Mouse (Mus musculus) Patski (cell line): ENCODE measurements around the gene Rfc5. TPM values are rescaled to one million over a fixed set of nuclear protein-coding genes. Genes with fewer than 3 reads are reported as not detected.
A peak's percentile ranks its signal among the peaks of the same experiment; 100 is the strongest.
"Not testable (repeated sequence)": the region's sequence is repeated elsewhere in the genome, so short reads cannot be mapped to it uniquely, and the experiment has no call there.

ENCODE experiments used
- ATAC-seq: fragments of 100-300 bp; one replicate; pipeline ENCODE4 v1.8.0; 2021
- CTCF ChIA-PET: fragments of 350-600 bp; sonication (Branson Sonifier 250); formaldehyde crosslinking; loops from one replicate; lab custom pipeline; 2022; ENCODE audit warnings: inconsistent platforms; lab: Charles Lee
- POLR2A ChIA-PET: fragments of 350-600 bp; sonication (Branson Sonifier 250); formaldehyde crosslinking; loops from one replicate; lab custom pipeline; 2022; ENCODE audit warnings: antibody characterized with exemption, inconsistent platforms; lab: Charles Lee
- DNase-seq: peaks from one replicate; pipeline ENCODE4 v3.0.0-alpha.2; 2011; ENCODE audit warnings: low read depth, low spot score
- H3K27me3 ChIP-seq: fragments of 371-371 bp; one replicate; pipeline ENCODE4 v1.5.1; 2021
- CTCF ChIP-seq: fragments of 100-300 bp; IDR thresholded peaks from one replicate; pipeline ENCODE4 v1.5.1; 2021
- in situ Hi-C: fragments of 300-500 bp; cut with MboI; formaldehyde crosslinking; loops from 3 replicates; pipeline ENCODE4 v1.11.1; 2018; ENCODE audit warnings: low pct_unique_long_range_greater_than_20kb, mixed read lengths
- polyA plus RNA-seq: library from polyadenylated mRNA; unstranded; gene quantifications from one replicate; pipeline ENCODE4 v1.2.3, GENCODE M21; 2021

Rfc5 gene
- polyA plus RNA-seq: 45.0 TPM

- ATAC-seq (peak; percentile 96), DNase-seq (peak; percentile 86)
- ChIA-PET CTCF (no interaction called here), POLR2A (no interaction called here)
- TF ChIP-seq CTCF: no peak
- in situ Hi-C loops: loop anchor here (5.0 kb wide), 2 partner anchors 77 to 103 kb away; no protein-coding TSS in a partner anchor
- H3K27me3 ChIP-seq: no peaks in the 10 kb centered on the region
Measured at GRCm38 (mm10) chr5:117388877-117389276, at the start of gene Rfc5. Gene Rfc5, minus strand, starts transcription at chr5:117389047.

DNA sequence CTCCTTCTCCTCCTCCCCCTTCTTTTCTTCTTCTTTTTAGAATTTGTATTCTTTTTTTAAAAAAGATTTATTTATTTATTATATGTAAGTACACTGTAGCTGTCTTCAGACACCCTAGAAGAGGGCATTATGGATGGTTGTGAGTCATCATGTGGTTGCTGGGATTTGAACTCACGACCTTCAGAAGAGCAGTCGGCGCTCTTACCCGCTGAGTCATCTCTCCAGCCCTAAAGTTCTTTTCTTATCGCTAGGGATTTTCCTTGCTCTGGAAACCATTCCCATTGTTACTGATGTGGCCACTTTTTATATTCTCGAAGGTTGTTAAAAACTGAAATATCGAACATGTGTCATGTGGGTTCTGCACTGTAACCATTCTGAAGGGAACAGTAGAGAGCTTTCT lies 44.7 kb upstream of the Rfc5 start:
- ATAC-seq, H3K27me3 ChIP-seq, in situ Hi-C loops, POLR2A ChIA-PET, DNase-seq: not testable (repeated sequence)
- CTCF ChIA-PET: interaction anchor here (1.7 kb wide), 1 partner anchor 10 kb away, joined by 4 read pairs; no protein-coding TSS in a partner anchor

DNA sequence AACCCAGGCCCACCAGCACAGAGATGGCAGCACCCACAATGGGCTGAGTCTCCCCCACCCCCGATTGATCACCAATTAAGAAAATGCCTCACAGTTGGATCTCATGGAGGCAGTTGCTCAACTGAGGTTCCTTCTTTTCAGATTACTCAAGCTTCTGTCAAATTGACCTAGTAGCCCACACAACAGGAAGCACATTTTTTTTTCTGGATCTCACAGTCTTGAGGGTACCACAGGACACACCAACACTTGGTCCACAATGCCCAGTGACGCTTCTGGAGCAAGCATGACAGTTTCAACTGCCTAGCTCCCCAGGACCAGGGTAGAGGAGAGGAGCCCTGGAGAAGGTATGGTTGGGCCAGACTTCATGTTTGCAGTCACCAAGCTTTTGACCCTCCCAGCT lies 28.6 kb upstream of the Rfc5 start:
- TF ChIP-seq CTCF: no peak
- ATAC-seq: no peak
- ChIA-PET CTCF (no interaction called here), POLR2A (no interaction called here)
- in situ Hi-C loops: no loop called here
- DNase-seq: no peak
- H3K27me3 ChIP-seq: peaks cover 29% of the 10 kb centered on the region

- in situ Hi-C loops: no loop called here
- peaks cover 46% of the 10 kb centered on the region for H3K27me3 ChIP-seq
- ATAC-seq (no peak), DNase-seq (no peak)
- POLR2A ChIA-PET: no interaction called here
- CTCF ChIA-PET: no interaction called here
- TF ChIP-seq CTCF: no peak
Measured at GRCm38 (mm10) chr5:117415011-117415912, 26.4 kb upstream of the Rfc5 start.

GRCm38 (mm10) chr5:117414611-117415010 lies 25.8 kb upstream of the Rfc5 start:
- no peak for DNase-seq
- in situ Hi-C loops: no loop called here
- TF ChIP-seq CTCF: no peak
- no peak for ATAC-seq
- CTCF ChIA-PET: no interaction called here
- H3K27me3 ChIP-seq: peaks cover 46% of the 10 kb centered on the region
- POLR2A ChIA-PET: no interaction called here

GRCm38 (mm10) chr5:117413507-117414501 lies 25.0 kb upstream of the Rfc5 start, which contains the start of gene Ksr2:
Gene Ksr2, plus strand, starts transcription at chr5:117414000.
- ChIA-PET POLR2A (no interaction called here), CTCF (no interaction called here)
- DNase-seq (no peak), ATAC-seq (no peak)
- H3K27me3 ChIP-seq: peaks cover 53% of the 10 kb centered on the region
- in situ Hi-C loops: no loop called here
- no peak for TF ChIP-seq CTCF

- peaks cover 50% of the 10 kb centered on the region for H3K27me3 ChIP-seq
- no peak for TF ChIP-seq CTCF
- POLR2A ChIA-PET: no interaction called here
- no peak for DNase-seq
- no peak for ATAC-seq
- in situ Hi-C loops: no loop called here
- CTCF ChIA-PET: no interaction called here
Measured at GRCm38 (mm10) chr5:117409369-117409768, 20.5 kb upstream of the Rfc5 start.

GRCm38 (mm10) chr5:117408216-117408615 lies 19.4 kb upstream of the Rfc5 start:
- TF ChIP-seq CTCF: peak; percentile 70
- ChIA-PET POLR2A (interaction anchor here (0.6 to 0.7 kb wide), 2 partner anchors 84 to 1027 kb away, joined by 5 to 6 read pairs; no protein-coding TSS in a partner anchor), CTCF (interaction anchor here (1.4 to 2.2 kb wide), 2 partner anchors 101 to 103 kb away, joined by 4 to 11 read pairs; no protein-coding TSS in a partner anchor)
- ATAC-seq (no peak), DNase-seq (no peak)
- H3K27me3 ChIP-seq: peaks cover 48% of the 10 kb centered on the region
- in situ Hi-C loops: no loop called here

GRCm38 (mm10) chr5:117404671-117405070 lies 15.8 kb upstream of the Rfc5 start:
- in situ Hi-C loops, CTCF ChIA-PET, POLR2A ChIA-PET, DNase-seq, ATAC-seq: not testable (repeated sequence)
- peaks cover 28% of the 10 kb centered on the region for H3K27me3 ChIP-seq

GRCm38 (mm10) chr5:117403609-117404008 lies 14.8 kb upstream of the Rfc5 start:
- POLR2A ChIA-PET: no interaction called here
- no peak for TF ChIP-seq CTCF
- CTCF ChIA-PET: no interaction called here
- DNase-seq (no peak), ATAC-seq (no peak)
- H3K27me3 ChIP-seq: peaks cover 19% of the 10 kb centered on the region
- in situ Hi-C loops: no loop called here
